Mouse (Mus musculus) limb, embryonic 13.5 days (tissue): Measurements from ENCODE around the gene Olfr223. TPM values are rescaled to one million over a fixed set of nuclear protein-coding genes. Genes with fewer than 3 reads are reported as not detected.
"Not testable (repeated sequence)": the region's sequence is repeated elsewhere in the genome, so short reads cannot be mapped to it uniquely, and the experiment has no call there.

Source experiments
- ATAC-seq: fragments of 200-750 bp; cut with Nextera tagmentation; 2 replicates; pipeline ENCODE4 v1.8.0; 2017; ENCODE audit warnings: low read depth, moderate number of reproducible peaks, moderate TSS enrichment; ENCODE audit not compliant: low FRiP score
- H3K27ac ChIP-seq: fragments of 300-500 bp; sonication (generic); 2 replicates; pipeline ENCODE4 v1.5.1; 2015; ENCODE audit warnings: inconsistent platforms, mild to moderate bottlenecking, moderate library complexity
- H3K27me3 ChIP-seq: fragments of 300-500 bp; sonication (generic); 2 replicates; pipeline ENCODE4 v1.6.1; 2015; ENCODE audit warnings: mild to moderate bottlenecking, inconsistent platforms
- H3K36me3 ChIP-seq: fragments of 300-500 bp; sonication (generic); 2 replicates; pipeline ENCODE4 v1.6.1; 2015; ENCODE audit warnings: inconsistent platforms, mild to moderate bottlenecking, moderate library complexity
- H3K4me1 ChIP-seq: fragments of 300-500 bp; sonication (generic); 2 replicates; pipeline ENCODE4 v1.6.1; 2015; ENCODE audit warnings: inconsistent platforms
- H3K4me2 ChIP-seq: fragments of 300-500 bp; sonication (generic); replicated peaks from 2 replicates; pipeline ENCODE4 v1.6.1; 2015; ENCODE audit warnings: inconsistent platforms, mild to moderate bottlenecking, moderate library complexity
- H3K4me3 ChIP-seq: fragments of 300-500 bp; sonication (generic); 2 replicates; pipeline ENCODE4 v1.5.1; 2015; ENCODE audit warnings: moderate library complexity, mild to moderate bottlenecking, inconsistent platforms
- H3K9ac ChIP-seq: fragments of 300-500 bp; sonication (generic); 2 replicates; pipeline ENCODE4 v1.6.1; 2015; ENCODE audit warnings: mild to moderate bottlenecking, inconsistent platforms
- H3K9me3 ChIP-seq: fragments of 300-500 bp; sonication (generic); 2 replicates; pipeline ENCODE4 v1.6.1; 2016; ENCODE audit warnings: inconsistent platforms
- WGBS: fragments of 180-500 bp; shearing (Covaris S2); methylation state at CpG from one replicate; pipeline ENCODE4 v1.1.7; 2015; 5-methylcytosine and 5-hydroxymethylcytosine counted together
- polyA plus RNA-seq: library from polyadenylated mRNA; unstranded; fragments of >200 nt; fragmentation: Nextera tagmentation; extraction: Ambion mirVana; gene quantifications from 2 replicates; pipeline ENCODE4 v1.2.1, GENCODE M21; 2015

Olfr223 gene
- polyA plus RNA-seq, 1 experiment from 2014 or later, result not detected

DNA sequence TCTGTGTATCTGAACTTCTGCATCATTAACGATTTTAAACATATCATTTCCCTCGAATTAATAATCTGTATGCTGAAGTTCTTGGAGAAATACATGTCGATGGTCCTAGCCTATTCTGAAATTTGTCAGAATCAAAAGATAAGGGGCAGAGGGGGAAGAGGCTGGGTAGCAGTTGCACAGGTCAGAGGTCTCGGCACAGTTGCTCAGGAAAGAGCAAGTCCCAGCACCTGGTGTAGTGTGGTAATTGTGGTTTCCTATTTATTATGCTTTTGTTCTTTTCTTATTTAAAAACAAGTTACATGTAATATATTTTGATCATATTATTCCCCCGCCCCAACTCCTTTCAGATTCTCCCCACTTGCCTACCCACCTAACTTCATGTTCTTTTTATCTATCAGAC lies 35.1 kb upstream of the Olfr223 start:
- H3K36me3 ChIP-seq, result no peaks in the 10 kb centered on the region
- H3K9ac ChIP-seq, result no peak overlapping the region
- H3K4me2 ChIP-seq, result no peak overlapping the region
- no peak overlapping the region for H3K27ac ChIP-seq
- no peaks in the 10 kb centered on the region for H3K9me3 ChIP-seq
- no peak overlapping the region for H3K4me3 ChIP-seq
- WGBS, result 75% methylated on average over 5 of the region's 5 CpGs
- H3K4me1 ChIP-seq, result no peaks in the 10 kb centered on the region
- no peak for ATAC-seq
- H3K27me3 ChIP-seq, result no peaks in the 10 kb centered on the region

DNA sequence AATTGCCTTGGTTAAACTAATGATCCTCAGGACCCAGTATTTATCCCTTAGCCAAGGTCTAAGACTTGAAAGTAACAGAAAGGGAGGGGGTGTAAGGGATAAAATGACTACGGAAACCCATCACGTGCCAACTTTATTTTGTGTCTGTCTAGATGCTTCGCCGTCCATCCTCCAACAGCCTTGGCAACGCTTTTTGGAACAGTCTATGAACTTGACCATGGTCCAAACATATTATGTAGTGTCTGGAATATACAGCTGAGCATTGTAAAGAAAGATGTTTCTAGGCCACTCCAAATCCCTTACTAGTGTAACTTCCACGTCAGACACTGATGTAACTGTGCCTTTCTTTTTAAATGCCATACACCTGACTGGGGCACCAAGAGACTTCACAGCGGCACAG lies 33.1 kb upstream of the Olfr223 start:
- ATAC-seq, result no peak
- 82% methylated on average over 7 of the region's 7 CpGs for WGBS
- H3K4me3 ChIP-seq, result no peak overlapping the region
- H3K4me2 ChIP-seq, result no peak overlapping the region
- no peak overlapping the region for H3K9ac ChIP-seq
- H3K4me1 ChIP-seq, result no peaks in the 10 kb centered on the region
- no peaks in the 10 kb centered on the region for H3K9me3 ChIP-seq
- H3K36me3 ChIP-seq, result no peaks in the 10 kb centered on the region
- H3K27me3 ChIP-seq, result no peaks in the 10 kb centered on the region
- no peak overlapping the region for H3K27ac ChIP-seq

DNA sequence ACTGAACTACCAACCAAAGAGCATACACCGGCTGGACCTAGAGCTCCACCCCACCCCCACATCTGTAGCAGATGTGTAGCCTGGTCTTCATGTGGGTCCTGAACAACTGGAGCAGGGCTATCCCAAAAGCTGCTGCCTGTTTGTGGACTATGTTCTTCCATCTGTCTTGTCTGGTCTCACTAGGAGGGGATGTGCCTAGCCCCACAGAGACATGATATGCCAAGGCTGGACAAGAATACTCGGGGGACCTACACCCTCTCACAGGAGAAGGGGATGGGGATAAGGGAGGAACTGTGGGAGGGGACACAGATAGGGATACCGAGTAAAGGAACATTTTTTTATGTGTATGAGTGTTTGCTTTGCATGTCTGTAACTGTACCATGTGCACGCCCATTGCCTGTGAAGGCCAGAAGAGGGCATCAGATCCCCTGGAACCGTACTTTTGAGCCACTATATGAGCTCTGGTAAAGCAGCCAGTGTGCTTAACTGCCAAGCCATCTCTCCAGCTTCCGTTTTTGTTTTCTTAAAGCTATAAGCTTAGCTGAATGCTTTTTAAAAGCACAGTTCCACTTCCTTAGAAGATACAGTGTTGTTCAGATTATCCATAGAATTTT lies 31.0 kb upstream of the Olfr223 start:
- WGBS, result 31% methylated on average over 6 of the region's 6 CpGs
- ATAC-seq, result peak; percentile 59; the same call in 1 of the 2 replicates
- no peak overlapping the region for H3K9ac ChIP-seq
- H3K27me3 ChIP-seq, result no peaks in the 10 kb centered on the region
- no peaks in the 10 kb centered on the region for H3K4me1 ChIP-seq
- no peak overlapping the region for H3K4me3 ChIP-seq
- no peak overlapping the region for H3K27ac ChIP-seq
- H3K4me2 ChIP-seq, result no peak overlapping the region
- H3K36me3 ChIP-seq, result no peaks in the 10 kb centered on the region
- no peaks in the 10 kb centered on the region for H3K9me3 ChIP-seq

GRCm38 (mm10) chr11:59622214-59622613 lies 29.1 kb upstream of the Olfr223 start:
- ATAC-seq, result no peak
- no peak overlapping the region for H3K4me2 ChIP-seq
- 74% methylated on average over 3 of the region's 3 CpGs for WGBS
- no peak overlapping the region for H3K4me3 ChIP-seq
- H3K27me3 ChIP-seq, result no peaks in the 10 kb centered on the region
- H3K27ac ChIP-seq, result no peak overlapping the region
- H3K4me1 ChIP-seq, result no peaks in the 10 kb centered on the region
- no peaks in the 10 kb centered on the region for H3K9me3 ChIP-seq
- H3K9ac ChIP-seq, result no peak overlapping the region
- H3K36me3 ChIP-seq, result no peaks in the 10 kb centered on the region

DNA sequence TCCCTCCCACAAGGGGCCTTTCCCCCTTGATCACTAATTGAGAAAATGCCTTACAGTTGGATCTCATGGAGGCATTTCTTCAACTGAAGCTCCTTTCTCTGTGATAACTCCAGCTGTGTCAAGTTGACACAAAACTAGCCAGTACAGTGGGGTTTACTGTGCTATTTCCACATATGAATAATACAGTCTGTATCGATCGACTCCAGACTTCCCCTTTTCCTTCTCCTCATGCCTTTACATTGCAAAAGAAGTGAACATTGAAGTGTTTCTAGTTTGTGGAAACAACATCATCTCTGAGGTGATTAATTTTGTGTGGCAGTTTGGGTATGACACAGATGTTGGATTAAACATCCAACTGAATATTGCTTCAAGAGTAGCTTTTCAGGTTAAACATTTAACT lies 23.9 kb upstream of the Olfr223 start:
- not testable (repeated sequence) for H3K9me3 ChIP-seq, ATAC-seq, H3K4me1 ChIP-seq, H3K27me3 ChIP-seq, H3K4me3 ChIP-seq, H3K27ac ChIP-seq, H3K9ac ChIP-seq, H3K36me3 ChIP-seq, H3K4me2 ChIP-seq
- WGBS, result 96% methylated on average over 2 of the region's 2 CpGs

GRCm38 (mm10) chr11:59614120-59614519 lies 21.0 kb upstream of the Olfr223 start:
- Histone ChIP-seq H3K4me2 (no peak overlapping the region), H3K4me1 (no peaks in the 10 kb centered on the region), H3K36me3 (no peaks in the 10 kb centered on the region), H3K27ac (no peak overlapping the region), H3K9ac (no peak overlapping the region), H3K4me3 (no peak overlapping the region), H3K27me3 (no peaks in the 10 kb centered on the region), H3K9me3 (no peaks in the 10 kb centered on the region)
- 47% methylated on average over 4 of the region's 4 CpGs for WGBS
- no peak for ATAC-seq

GRCm38 (mm10) chr11:59611646-59612045 lies 18.6 kb upstream of the Olfr223 start:
- Histone ChIP-seq H3K9me3 (no peaks in the 10 kb centered on the region), H3K27ac (no peak overlapping the region), H3K4me2 (no peak overlapping the region), H3K36me3 (no peaks in the 10 kb centered on the region), H3K4me1 (no peaks in the 10 kb centered on the region), H3K27me3 (no peaks in the 10 kb centered on the region), H3K9ac (no peak overlapping the region), H3K4me3 (no peak overlapping the region)
- no peak for ATAC-seq
- WGBS, result 88% methylated on average over 5 of the region's 5 CpGs

GRCm38 (mm10) chr11:59602287-59602686 lies 9.2 kb upstream of the Olfr223 start:
- no peak overlapping the region for H3K9ac ChIP-seq
- H3K4me2 ChIP-seq, result no peak overlapping the region
- WGBS, result 78% methylated on average over 1 of the region's 1 CpGs
- no peaks in the 10 kb centered on the region for H3K9me3 ChIP-seq
- H3K27ac ChIP-seq, result no peak overlapping the region
- no peaks in the 10 kb centered on the region for H3K4me1 ChIP-seq
- ATAC-seq, result no peak
- H3K27me3 ChIP-seq, result no peaks in the 10 kb centered on the region
- H3K36me3 ChIP-seq, result no peaks in the 10 kb centered on the region
- H3K4me3 ChIP-seq, result no peak overlapping the region

GRCm38 (mm10) chr11:59600872-59601271 lies 7.8 kb upstream of the Olfr223 start:
- Histone ChIP-seq H3K36me3 (no peaks in the 10 kb centered on the region), H3K9me3 (no peaks in the 10 kb centered on the region), H3K4me1 (no peaks in the 10 kb centered on the region), H3K9ac (no peak overlapping the region), H3K4me3 (no peak overlapping the region), H3K27ac (no peak overlapping the region), H3K4me2 (no peak overlapping the region), H3K27me3 (no peaks in the 10 kb centered on the region)
- ATAC-seq, result no peak
- 87% methylated on average over 3 of the region's 3 CpGs for WGBS

DNA sequence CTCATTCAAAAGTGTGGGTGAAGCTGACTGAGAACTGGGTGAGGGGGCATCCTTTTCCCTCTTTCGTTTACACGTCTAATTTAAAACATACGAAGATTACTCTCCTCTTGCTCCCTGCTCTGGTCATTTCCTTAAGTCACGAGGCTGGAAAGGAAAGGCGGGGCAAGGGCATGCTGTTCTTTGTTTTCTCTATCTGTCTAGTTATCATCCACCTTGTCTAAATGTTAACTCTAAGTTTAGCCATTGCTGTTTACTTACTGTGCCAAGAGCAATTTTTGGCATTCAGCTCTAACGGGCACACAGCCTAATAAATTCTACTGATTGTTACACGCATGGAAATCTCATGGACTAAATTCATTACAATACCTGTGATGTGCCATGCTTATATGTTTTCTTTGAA lies 6.1 kb upstream of the Olfr223 start:
- H3K36me3 ChIP-seq, result no peaks in the 10 kb centered on the region
- ATAC-seq, result no peak
- H3K27me3 ChIP-seq, result no peaks in the 10 kb centered on the region
- H3K4me1 ChIP-seq, result no peaks in the 10 kb centered on the region
- H3K27ac ChIP-seq, result no peak overlapping the region
- 56% methylated on average over 7 of the region's 7 CpGs for WGBS
- no peak overlapping the region for H3K9ac ChIP-seq
- H3K4me2 ChIP-seq, result no peak overlapping the region
- H3K9me3 ChIP-seq, result no peaks in the 10 kb centered on the region
- no peak overlapping the region for H3K4me3 ChIP-seq

DNA sequence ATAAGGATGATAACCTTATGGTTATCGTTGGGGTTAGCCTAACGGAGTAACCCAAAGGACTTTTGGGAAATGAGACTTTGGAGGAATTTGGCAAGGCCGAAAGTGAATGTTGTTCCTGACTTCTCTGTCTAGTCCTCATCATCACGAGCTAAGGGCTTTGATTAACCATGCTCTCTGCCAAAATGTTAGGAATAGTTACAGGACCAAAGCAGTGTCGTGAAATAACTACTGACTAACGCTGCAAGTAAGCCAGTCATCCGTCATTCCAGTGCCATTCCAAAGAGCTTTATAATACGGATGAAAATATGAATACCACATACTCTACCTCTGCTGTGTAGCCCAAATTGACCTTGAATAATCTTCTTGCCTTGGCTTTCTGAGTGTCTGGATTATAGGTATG lies 3.9 kb upstream of the Olfr223 start:
- Histone ChIP-seq H3K4me2 (no peak overlapping the region), H3K9me3 (no peaks in the 10 kb centered on the region), H3K36me3 (no peaks in the 10 kb centered on the region), H3K4me3 (no peak overlapping the region), H3K4me1 (no peaks in the 10 kb centered on the region), H3K9ac (no peak overlapping the region), H3K27me3 (no peaks in the 10 kb centered on the region), H3K27ac (no peak overlapping the region)
- ATAC-seq, result no peak
- WGBS, result 85% methylated on average over 8 of the region's 8 CpGs

- Histone ChIP-seq H3K36me3 (no peaks in the 10 kb centered on the region), H3K9me3 (no peaks in the 10 kb centered on the region), H3K4me2 (no peak overlapping the region), H3K4me3 (no peak overlapping the region), H3K27ac (no peak overlapping the region), H3K27me3 (no peaks in the 10 kb centered on the region), H3K4me1 (no peaks in the 10 kb centered on the region), H3K9ac (no peak overlapping the region)
- ATAC-seq, result no peak
- 44% methylated on average over 4 of the region's 4 CpGs for WGBS
These were observed 3.0 kb upstream of the Olfr223 start for GRCm38 (mm10) chr11:59596091-59596490.

- Histone ChIP-seq H3K36me3 (no peaks in the 10 kb centered on the region), H3K27me3 (0 out of 2 replicates have a peak, but pooled peaks cover 2% of the 10 kb centered on the region), H3K9ac (no peak overlapping the region), H3K27ac (no peak overlapping the region), H3K9me3 (no peaks in the 10 kb centered on the region), H3K4me1 (no peaks in the 10 kb centered on the region), H3K4me3 (no peak overlapping the region), H3K4me2 (no peak overlapping the region)
- no peak for ATAC-seq
- 92% methylated on average over 8 of the region's 8 CpGs for WGBS
These were observed 3.6 kb downstream of the Olfr223 start for GRCm38 (mm10) chr11:59589496-59589895.
